Mouse (Mus musculus) right cerebral cortex, postnatal 10 days (tissue): ENCODE measurements at regions not wholly inside any gene's neighbourhood (a gene's known extent, or its start where the extent isn't known, plus 50 kb on each side); places are given as distances from the start of the nearest gene placed in this dataset.
A peak's percentile ranks its signal among the peaks of the same experiment; 100 is the strongest.

Experiments used
- DNase-seq, 2 experiments: peaks; one replicate each; pipeline ENCODE4 v3.0.0; 2021; ENCODE audit warnings: low spot score in 2 of 2

DNA sequence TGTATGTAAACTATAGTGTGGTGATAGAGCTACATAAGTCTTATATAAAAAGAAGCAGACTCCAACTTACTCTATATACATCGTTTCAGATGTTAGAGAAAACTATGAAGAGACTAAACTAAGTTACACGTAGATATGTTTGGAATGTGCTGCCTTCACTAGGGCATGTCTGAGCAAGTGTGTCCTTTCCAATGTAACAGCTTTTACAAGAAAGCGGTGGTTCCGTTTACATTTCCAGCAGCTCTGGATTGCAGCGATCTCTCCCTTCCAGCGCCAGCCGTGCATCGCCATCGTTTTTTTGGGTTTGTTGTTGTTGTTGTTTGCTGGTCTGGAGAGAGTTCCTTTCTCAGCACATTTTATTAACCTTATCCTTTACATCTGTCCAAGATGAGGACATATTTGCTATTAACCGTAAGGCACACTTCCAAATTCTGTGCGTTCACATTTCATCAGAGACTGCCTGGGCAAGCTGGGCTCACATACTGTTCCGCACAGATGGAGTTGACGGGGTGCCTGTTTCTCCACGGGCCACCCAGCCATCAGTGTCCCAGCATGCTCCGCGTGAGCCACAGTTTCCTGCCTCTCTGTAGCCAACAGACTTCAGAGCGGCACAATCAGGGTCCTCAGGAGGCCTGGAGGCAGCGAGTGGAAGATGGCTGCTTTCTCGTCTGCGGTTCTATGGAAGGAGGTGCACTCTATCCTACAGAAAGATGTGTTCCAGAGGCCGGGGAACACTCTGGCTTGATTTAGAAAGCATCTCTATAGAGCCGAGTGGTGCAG, 125.2 kb upstream of the Map1b start:
- DNase-seq, result peak; percentile 67 to 68

DNA sequence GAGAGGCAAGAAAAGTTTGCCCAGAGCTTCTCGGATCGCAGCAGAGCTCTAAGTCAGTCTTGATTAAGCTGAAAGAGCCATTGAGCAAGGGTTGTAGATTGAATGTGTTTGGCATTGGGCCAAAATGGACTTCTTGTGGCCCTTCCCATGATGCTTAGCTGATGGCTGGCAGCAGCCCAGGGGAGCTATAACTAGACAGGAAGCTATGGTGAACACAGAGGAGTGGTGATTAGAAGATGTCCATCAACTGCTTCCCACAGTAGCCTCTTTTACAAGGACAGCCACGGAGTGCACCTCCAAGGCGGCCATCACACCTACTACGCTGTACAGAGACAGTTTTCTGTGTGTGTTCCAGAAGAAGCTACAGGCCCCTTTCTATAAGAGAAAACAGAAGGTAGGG, 116.4 kb upstream of the Map1b start:
- no peak for DNase-seq

DNA sequence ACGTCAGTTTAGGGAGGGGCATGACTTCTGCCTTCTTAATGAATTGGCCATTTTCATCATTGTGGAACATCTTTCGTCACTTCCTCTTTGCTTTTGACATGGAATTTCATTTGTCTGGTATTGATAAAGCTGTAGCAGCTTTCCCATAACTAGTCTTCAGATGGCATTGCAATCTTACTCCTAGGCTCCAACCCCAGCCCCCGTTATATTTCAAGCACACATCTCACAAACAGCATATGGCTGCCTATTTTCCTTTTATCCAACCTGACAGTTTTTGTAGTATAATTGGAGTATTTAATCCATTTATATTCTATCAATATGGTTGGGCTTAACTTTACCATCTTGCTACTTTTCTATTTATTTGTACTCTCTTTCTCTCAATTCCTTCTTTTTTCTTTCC, 114.5 kb upstream of the Map1b start:
- DNase-seq, result no peak

DNA sequence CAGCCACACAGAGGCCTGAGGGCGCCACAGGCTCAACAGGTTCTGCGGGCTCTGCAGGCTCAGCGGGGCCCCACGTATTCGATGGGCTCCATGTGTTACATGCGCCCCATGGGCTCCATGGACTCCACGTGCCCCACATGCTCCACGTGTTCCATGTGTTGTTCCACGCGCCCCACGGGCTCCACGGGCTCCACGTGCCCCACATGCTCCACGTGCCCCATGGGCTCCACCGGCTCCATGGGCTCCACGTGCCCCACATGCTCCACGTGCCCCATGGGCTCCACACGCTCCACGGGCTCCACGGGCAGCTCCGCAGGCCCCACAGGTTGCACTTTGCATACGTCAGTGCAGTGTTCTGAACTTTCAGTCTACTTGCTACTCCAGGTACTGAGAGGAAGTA, 114.0 kb upstream of the Map1b start:
- DNase-seq, result no peak

DNA sequence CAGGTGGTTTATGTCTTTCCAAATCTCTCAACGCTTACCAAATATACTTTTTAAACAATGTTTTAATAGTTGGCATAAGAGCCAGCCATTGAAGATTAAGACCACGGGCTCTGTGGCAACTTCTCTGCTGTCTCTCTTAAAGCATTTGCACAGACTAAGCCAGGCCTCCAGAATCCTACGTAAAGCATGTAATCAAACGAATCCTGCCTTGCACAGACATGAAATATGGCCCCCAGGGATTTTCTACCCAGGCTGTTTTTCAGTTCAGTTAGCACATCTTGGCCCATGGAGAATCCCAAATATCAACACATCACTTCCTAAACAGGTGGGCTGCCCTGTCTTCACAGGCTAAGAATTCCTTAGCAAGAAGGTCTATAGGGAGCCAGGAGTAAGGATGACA, 108.9 kb upstream of the Map1b start:
- no peak for DNase-seq

DNA sequence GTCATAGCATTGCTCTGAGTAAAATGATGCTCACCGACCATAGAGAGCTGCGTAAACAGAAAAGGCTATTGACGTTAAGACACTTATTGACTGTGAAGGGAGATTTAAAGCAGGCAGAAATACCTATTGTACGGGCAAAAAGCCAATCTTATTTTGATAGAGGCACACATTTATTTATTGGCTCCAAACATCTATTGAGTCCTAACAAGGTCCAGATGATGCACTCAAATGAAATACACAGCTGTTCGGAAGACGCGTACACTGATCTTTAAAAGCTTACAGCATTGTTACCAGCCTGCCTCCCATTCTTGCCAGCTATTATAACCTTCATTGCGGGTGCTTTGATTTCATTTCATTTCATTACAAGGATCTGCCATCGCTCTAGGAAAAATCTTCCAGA, 102.0 kb upstream of the Map1b start:
- DNase-seq, result no peak

DNA sequence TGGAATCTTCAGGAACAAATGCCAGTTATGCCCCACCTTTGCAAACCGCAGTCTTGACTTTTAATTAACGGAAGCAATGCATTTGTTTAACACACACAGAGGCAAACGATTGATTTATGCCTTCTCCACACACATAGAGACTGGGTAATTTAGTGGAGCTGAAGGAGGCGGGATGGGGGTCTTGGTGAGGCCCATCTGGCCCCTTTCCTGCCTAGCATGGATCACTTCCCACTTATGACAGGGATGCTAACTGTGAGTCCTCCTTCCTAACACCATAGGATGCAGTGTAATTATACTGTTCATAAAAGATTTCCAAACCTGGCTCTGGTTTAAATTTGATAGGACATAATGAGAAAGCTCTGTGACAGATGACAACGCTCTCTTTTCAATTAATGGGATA, 101.1 kb upstream of the Map1b start:
- DNase-seq, result no peak

DNA sequence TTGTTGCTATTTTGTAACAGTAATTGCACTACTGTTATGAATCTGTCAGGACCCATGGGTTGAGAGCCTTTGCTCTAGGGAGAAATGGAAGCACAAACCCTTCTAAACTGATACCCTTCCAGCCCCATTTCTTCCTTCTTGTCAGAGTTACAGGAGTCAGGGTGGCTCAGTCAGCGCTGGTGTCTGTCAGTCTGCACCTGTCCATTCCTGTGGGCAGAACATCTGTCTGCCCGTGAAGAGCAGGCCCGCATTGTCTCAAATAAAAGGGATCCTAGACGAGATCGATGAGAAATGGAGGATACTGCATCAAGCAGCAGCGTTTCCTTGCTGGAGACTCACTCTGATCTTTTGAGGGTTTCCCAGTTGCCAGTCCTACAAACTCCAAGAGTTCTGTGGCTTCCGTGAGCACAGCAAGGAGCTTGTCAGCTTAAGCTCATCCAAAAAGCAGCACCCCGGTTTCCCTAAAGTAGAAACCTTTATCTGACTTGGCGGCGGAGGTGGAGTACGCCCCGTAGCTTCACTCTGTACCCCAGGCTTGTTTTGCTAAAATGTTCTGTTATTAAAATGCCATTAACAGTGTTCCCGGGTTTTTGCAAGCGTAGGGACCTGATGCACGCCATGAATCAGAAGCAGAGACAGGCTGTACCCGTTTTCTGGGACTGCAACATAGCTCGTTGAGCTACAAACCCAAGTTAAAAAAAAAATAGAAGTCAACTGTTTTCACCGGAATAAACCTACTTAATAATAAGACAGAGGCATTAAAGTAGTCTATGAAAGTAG, 95.6 kb upstream of the Map1b start:
- DNase-seq, result no peak

DNA sequence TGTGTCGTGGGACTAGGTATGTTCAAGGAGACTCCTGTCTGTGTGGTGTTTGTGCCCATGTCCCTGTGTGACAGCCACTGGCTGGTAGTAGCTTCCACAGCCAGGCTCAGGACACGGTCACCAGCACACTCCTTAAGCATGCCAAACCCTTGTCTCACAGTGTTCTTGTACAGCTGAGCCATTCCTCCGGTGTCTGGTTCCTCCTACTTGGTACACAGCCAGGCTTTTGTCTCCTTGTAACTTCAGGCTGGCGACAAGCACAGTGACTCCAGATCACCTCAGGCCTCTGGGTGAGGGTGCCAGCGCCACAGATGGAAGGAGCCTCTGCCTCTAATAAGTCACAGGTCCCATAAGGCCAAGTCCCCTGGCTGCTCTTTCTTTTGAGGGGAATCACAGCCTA, 94.2 kb upstream of the Map1b start:
- DNase-seq, result no peak

DNA sequence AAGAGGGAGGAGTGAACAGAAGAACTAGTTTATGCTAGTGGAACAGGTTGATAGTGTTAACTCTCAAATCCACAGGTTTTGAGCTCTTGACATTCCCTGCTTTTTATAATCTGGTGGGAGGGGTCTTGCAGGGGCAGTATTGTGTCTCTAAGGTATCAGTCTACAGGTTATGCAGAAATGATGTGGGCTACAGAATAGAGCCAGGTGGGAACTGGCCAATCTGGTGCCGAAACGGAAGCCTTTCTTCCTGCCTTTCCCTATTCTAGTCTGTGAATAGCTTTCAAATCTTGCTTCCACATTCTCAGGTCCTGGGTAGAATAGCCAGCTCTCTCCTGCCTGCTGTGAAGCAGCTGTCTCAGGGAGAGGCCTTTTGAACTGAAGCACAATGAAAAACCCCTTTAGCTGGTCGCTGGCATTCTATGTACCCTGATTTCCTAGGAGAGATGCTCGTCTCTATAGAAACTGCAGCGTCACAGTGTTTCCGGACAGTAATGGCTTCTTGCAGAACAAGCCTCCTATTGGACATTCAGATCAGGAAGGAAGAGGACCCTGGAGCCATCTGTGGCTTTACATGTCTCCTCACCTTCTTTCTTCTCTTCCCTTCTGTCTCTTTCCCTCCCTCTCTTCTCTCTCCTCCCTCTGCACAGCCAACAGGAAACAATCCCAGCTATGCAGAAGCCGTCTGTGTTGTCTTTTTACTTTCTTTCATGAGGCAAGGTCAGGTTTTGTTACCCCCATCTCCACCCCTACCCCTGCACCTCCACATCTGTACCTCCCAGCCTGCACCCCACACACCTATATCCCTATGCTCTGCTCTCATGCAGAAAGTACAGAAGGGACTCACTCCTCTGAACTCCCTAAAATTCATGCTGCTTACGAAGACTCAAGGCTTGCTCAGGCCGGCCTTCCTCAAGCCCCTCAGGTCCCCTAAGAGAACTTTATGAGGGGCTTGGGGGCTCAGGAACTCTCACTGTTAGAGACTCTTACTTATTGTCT, 93.1 kb upstream of the Map1b start:
- DNase-seq, result peak in 1 of 2 experiments; percentile 50

DNA sequence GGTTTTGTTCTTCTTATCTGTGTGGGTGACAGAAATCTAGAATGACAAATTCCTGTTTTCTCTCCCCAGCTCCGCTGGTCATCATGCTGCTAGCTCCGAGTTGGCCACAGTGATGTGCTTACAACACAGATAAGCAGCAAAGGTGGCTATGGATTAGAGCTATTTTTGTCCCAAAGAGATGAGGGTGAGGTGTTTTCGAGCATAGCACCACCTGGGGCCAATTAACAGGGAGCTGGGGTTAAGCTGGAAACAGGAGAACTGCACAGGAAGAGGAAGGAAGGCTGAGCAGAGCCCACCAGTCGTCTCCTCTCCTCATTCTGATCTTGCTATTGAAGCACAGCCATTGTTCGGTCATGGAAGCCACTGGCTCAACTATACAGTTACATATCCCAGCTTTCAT, 92.3 kb upstream of the Map1b start:
- DNase-seq, result no peak

DNA sequence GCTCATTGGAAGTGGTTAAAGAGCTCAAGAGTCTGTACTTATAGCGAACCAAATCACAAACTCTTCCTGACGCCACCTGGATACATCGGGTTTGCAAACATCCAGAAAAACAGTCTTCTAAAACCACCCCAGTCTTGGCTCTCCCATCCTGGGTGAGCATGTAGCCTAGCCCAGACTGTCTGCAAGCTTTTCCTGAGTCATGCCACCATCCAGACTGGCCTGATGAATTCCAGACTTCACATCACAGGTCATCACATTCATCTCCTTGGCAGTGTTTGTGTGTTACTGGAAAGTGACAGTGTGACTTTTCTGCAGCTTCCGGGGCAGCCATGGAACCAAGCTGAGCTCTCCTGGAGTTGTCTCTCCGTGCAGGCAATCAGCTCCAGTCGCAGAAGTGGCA, 90.9 kb upstream of the Map1b start:
- DNase-seq, result no peak

DNA sequence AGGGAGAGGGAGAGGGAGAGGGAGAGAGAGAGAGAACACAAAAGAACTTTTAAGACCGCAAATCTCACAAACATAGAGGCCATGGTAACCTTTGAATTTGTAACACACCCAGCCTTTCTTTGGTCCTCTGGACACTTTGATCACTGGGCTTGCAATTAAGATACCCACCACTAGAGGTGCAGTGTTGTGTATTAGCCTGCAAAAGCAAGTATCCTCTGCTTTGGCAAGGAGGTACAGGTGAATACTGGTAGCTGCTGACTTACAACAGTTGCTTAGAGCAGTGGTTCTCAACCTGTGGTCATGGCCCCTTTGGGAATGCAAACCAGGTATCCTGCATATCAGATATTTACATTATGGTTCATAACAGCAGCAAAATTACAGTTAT, 90.3 kb upstream of the Map1b start:
- no peak for DNase-seq

DNA sequence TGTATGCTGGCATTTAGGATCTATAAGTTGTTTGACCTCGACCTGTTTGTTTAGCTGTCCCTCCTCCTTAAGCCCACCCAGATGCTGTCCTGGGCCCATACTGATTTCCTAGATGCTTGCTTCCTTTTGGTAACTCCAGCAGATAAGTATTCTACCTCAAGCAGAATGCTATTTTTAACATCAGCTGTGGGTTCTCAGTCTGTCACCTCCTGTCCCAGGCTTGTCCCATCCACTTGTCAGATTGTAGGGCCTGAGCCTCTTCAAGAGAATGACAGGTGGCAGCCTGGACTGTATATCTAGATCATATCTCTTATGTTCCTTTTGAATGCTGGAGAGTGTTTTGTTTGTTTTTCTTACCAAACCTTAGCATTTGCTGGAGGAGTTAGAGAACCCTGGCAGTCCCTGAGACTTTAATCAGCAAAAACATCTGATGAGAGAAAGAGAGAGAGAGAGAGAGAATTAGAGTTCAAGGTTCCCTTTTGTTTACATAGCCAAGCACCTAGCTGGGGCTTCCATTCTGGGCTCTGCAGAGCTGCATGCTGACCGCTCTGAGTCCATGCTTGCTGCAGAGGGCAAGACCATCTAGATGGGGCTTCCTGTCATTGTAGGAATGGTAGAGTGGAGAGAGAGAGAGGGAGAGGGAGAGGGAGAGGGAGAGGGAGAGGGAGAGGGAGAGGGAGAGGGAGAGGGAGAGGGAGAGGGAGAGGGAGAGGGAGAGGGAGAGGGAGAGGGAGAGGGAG, 89.7 kb upstream of the Map1b start:
- no peak for DNase-seq

DNA sequence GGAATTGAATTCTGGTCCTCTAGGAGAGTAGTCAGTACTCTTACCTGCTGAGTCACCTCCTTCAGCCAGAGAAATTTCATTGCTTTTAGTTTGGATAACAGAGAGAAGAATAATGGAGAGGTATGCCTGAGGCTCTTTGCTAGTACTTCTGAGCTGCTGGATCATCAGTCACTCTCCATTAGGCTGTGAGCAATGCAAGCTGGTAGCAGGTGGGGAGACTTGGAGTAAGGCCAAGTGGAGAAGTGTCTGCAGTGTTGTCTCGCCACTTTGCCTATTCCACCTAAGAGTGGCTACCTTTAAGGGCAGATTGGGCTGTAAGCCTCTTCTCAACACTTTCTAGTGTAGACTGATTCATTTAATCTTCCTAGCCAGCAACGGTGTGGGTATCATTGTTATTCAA, 81.6 kb upstream of the Map1b start:
- no peak for DNase-seq

DNA sequence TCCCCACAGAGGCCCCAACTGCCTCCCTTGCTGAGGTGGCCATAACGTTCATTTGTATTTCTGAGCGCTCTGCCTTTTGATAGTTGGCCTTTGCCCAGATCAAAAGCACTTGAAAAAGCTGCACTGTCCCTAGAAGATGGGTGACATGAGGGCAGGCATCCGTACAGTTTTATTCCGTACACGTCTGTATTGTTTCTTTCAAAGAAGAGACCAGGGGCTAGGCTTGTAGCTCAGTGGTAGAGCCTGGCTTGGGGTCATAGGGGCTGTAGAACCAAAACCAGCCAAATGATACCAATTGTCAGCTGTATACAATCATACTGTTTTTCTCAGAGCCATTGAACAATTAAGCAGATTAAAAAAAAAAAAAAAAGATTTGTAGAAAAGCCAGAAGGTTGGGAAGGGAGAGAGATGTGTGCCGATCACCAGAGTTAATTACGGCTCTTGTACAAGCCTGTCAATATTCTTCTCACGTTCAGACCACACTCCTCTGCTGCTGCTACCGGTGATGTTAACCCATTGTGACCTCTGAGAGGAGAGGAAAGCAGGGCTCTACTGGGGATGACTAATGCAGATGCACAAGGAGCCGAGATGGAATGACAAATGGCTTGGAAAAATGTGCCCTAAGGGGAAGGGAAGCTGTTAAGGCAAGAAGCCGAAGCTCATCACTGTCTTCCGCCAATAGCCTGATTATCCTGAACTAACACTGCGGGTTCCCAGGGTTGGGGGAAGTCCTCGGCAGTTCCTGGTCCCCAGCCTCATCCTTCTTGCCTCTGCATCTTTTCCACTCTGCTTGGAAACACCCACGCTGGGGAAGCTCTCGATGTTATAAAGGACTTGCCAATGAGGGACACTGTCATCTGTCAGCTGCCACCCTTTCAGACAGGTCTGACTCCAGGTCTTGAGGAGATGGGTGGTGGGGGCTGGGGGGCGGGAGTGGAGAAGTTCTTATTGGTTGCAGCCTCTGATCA, 77.8 kb upstream of the Map1b start:
- no peak for DNase-seq

DNA sequence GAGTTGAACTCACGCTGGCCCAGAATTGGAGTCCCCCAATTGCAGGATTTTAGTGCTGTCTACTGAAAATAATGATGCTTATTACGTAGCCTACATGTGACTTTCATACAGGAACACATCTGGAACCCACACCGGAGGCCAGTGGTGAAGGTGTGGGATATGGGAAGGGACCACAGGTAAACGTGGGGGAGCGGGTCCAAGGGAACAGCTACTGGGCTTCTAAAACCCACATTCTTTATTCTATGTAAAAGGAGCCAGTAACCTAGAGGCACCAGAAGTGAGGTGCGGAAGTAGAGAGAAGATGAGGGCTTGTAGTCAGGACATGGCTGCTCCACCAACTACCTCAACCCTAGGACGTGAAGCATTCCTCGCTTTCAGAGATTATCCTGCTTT, 76.9 kb upstream of the Map1b start:
- DNase-seq, result no peak

DNA sequence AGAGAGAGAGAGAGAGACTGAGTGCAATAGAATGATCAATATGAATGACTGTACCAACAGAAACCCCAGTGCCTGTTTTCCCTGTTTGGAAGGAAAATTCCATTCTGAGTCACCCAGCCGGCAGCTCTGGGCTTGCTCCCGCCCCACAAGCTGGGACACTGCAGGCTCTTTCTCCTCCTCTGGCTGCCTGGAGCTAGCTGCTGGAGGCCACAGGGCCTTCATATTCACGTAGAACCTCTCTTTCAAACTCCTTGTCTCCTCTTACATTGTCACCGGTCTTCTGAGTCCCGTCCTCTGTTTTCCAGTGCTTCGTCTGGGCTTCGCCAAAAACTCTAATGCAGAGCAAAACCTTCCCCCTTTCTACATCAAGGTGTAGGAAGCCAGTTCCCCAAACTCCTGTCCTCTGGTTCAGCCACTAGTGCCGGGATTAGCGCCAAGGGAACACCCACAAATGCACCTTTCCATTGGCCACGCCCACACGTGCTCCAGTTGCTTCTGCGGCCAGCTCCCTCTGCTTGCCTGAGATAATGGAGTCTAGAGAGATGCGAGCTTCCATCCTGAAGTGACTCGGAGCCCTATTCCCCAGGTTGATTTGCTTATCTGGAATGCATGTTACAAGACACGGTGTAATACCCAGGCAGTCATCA, 76.4 kb upstream of the Map1b start:
- no peak for DNase-seq

DNA sequence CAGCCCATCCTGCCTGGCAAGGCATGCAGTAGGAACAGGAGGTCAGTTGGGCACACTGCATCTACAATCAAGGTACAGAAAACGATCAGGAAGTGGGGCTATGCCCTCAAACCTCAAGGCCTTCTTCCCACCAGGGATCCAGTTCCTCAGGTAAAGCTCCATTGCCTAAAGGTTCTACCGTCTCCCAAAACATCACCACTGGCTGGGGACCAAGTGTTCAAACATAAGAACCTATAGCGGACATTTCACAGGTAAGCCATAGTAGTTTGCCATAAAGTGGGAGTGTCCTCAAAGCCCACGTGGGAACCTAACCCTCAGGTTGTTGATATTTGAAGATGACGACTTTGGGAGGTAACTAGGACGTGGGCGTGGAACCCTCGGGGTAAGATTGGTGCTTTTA, 72.3 kb upstream of the Map1b start:
- DNase-seq, result no peak

DNA sequence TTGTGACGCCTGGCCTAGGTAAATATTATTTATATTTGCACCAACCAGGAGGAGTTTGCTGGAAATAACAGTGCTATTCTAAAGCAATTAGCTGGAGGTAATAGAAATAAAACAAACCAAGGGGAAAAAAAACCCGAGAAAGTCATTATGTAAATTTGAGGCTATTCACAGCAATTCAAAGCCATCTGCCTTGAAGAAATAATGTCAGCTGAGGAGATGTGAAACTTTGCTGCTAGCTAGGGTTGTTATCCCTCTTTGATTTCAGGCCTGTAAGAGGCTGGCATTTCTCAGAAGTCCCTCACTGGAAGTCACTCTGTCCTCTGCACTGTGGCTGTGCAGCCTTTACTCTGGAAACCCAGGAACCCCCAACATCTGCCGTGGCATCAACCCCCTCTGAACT, 67.5 kb upstream of the Map1b start:
- DNase-seq, result no peak
